Mouse (Mus musculus): ENCODE measurements at regions not wholly inside any gene's neighbourhood (a gene's known extent, or its start where the extent isn't known, plus 50 kb on each side); places are given as distances from the start of the nearest gene placed in this dataset.
"Not testable (repeated sequence)": the region's sequence is repeated elsewhere in the genome, so short reads cannot be mapped to it uniquely, and the experiment has no call there.

DNA sequence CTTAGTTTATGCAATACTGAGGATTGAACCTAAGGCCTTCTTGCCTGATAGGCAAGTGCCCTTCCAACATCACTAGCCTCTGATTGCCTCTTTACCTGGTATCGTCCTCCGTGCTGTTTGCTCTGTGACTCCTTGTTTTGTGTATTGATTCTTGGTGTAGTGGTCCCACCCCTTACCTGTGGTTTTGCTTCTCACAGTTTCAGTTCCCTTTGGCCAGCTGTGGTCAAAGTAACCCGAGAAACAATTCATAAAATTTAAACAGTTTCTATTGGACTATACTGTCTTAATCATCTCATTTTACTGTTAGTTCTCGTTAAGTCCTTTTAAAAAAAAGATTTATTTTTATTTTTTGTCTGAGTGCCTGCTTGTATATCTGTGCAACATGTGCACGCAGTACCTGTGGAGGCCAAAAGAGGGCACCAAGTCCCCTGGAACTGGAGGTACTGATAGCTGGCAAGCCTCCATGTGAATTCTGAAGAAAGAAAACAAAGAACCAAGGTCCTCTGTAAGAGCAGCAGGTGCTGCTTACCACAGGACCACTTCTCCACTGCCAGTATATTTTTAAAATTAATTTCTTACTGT lies 84.5 kb upstream of the C9orf72 start:
- Histone ChIP-seq H3K4me3 (ENCODE audit: low read depth, low read length) (no peak overlapping the region), H3K4me1 (replicated peaks; ENCODE audit: control insufficient read depth, insufficient read depth, low read length) (no peaks in the 10 kb centered on the region), H3K36me3 (ENCODE audit: control insufficient read depth, insufficient read depth, low read length) (no peaks in the 10 kb centered on the region), H3K4me2 (replicated peaks; ENCODE audit: low read depth, low read length) (no peak overlapping the region), H3K27ac (ENCODE audit: low read depth, low read length) (no peak overlapping the region), H3K27me3 (ENCODE audit: control insufficient read depth, insufficient read depth, low read length) (no peaks in the 10 kb centered on the region), H3K9me3 (ENCODE audit: control insufficient read depth, low read length) (no peaks in the 10 kb centered on the region), H3K9ac (ENCODE audit: low read depth, low read length) (no peak overlapping the region)
- whole genome bisulfite sequencing: 69% methylated on average over 5 of the region's 5 CpGs
- DNase-seq (ENCODE audit: low spot score): peak; percentile 55
- ATAC-seq (ENCODE audit: low FRiP score): peak; percentile 65; the same call in 1 of the 2 replicates

DNA sequence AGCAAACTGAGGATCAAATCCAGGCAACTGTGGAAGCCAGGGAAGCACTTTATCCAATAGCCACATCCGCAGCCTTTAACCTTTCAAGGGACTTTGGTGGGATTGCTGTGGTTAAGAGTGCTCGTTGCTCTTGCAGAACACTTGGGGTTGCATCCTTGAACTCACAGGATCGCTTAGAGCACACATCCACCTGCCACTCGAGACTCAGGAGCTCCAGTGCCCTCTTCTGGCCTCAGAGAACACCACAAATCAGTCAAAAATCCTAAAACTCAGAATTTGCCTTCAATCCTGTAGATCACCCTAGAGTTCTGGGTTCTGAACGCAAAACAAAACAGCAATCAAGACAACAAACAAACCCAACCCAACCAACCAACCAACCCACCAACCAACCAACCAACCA lies 82.2 kb upstream of the C9orf72 start:
- DNase-seq (ENCODE audit: low spot score) (no peak), ATAC-seq (ENCODE audit: low FRiP score) (no peak)
- Histone ChIP-seq H3K4me2 (replicated peaks; ENCODE audit: low read depth, low read length) (no peak overlapping the region), H3K4me1 (replicated peaks; ENCODE audit: control insufficient read depth, insufficient read depth, low read length) (no peaks in the 10 kb centered on the region), H3K4me3 (ENCODE audit: low read depth, low read length) (no peak overlapping the region), H3K9ac (ENCODE audit: low read depth, low read length) (no peak overlapping the region), H3K27me3 (ENCODE audit: control insufficient read depth, insufficient read depth, low read length) (no peaks in the 10 kb centered on the region), H3K27ac (ENCODE audit: low read depth, low read length) (no peak overlapping the region), H3K36me3 (ENCODE audit: control insufficient read depth, insufficient read depth, low read length) (no peaks in the 10 kb centered on the region), H3K9me3 (ENCODE audit: control insufficient read depth, low read length) (no peaks in the 10 kb centered on the region)
- 63% methylated on average over 5 of the region's 5 CpGs for WGBS

DNA sequence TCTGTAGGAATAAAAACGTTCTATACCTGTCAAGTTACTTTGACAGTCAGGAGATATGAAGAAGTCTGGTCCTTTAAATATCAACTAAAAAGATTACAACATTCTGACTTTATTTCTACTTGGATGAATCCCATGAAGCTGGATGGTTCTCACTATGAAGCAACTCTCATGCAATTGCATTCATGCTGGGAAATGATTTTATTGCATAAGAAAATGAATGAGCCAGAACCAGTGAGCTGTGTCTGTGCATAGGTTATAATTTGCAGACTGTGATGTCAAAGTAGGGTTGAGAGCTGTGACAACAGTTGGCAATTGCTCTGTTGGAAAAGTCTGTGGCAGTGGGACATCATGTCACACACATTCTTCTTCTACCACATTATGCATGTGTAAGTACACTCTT lies 79.2 kb upstream of the C9orf72 start:
- ATAC-seq (ENCODE audit: low FRiP score) (no peak), DNase-seq (ENCODE audit: low spot score) (no peak)
- WGBS: 78% methylated on average over 1 of the region's 1 CpGs
- Histone ChIP-seq H3K27ac (ENCODE audit: low read depth, low read length) (no peak overlapping the region), H3K36me3 (ENCODE audit: control insufficient read depth, insufficient read depth, low read length) (no peaks in the 10 kb centered on the region), H3K9ac (ENCODE audit: low read depth, low read length) (no peak overlapping the region), H3K4me1 (replicated peaks; ENCODE audit: control insufficient read depth, insufficient read depth, low read length) (no peaks in the 10 kb centered on the region), H3K4me2 (replicated peaks; ENCODE audit: low read depth, low read length) (no peak overlapping the region), H3K9me3 (ENCODE audit: control insufficient read depth, low read length) (no peaks in the 10 kb centered on the region), H3K4me3 (ENCODE audit: low read depth, low read length) (no peak overlapping the region), H3K27me3 (ENCODE audit: control insufficient read depth, insufficient read depth, low read length) (no peaks in the 10 kb centered on the region)

DNA sequence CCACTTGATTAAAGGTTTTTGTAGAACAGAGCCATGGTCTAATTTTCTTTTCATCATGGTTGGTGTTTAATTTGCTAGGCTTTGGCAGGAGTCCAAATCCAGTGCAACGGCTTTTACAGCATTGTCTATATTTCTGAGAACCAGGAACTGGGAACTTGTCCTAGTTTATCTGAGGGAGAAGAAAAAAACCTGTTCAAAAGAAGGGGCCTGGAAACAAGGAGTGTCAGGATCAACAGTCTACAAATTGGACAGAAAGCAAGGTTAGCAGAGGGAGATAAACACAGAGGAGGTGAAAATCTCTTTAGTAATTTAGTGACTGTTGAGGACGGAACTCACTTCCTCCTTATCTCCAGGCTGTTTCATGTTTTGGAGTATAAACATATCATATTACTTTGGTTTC lies 74.9 kb upstream of the C9orf72 start:
- Histone ChIP-seq H3K4me3 (ENCODE audit: low read depth, low read length) (no peak overlapping the region), H3K36me3 (ENCODE audit: control insufficient read depth, insufficient read depth, low read length) (no peaks in the 10 kb centered on the region), H3K9ac (ENCODE audit: low read depth, low read length) (no peak overlapping the region), H3K9me3 (ENCODE audit: control insufficient read depth, low read length) (no peaks in the 10 kb centered on the region), H3K4me2 (replicated peaks; ENCODE audit: low read depth, low read length) (no peak overlapping the region), H3K27ac (ENCODE audit: low read depth, low read length) (no peak overlapping the region), H3K27me3 (ENCODE audit: control insufficient read depth, insufficient read depth, low read length) (no peaks in the 10 kb centered on the region), H3K4me1 (replicated peaks; ENCODE audit: control insufficient read depth, insufficient read depth, low read length) (no peaks in the 10 kb centered on the region)
- WGBS: 77% methylated on average over 2 of the region's 2 CpGs
- ATAC-seq (ENCODE audit: low FRiP score): no peak
- no peak for DNase-seq (ENCODE audit: low spot score)

DNA sequence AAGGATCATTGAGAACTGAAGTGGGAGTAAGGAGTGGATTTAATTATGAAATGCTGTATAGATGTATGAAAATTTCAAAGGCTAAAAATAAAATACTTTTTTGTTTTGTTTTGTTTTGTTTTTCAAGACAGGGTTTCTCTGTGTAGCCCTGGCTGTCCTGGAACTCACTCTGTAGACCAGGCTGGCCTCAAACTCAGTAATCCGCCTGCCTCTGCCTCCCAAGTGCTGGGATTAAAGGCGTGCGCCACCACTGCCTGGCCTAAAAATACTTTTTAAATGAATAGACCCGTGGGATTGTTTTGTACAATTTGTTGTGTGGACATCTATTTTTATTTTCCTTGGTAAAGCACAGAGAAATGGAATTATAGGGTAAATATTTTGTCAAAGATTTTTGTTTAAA lies 74.4 kb upstream of the C9orf72 start:
- H3K9me3 ChIP-seq (ENCODE audit: control insufficient read depth, low read length): not testable (repeated sequence)

DNA sequence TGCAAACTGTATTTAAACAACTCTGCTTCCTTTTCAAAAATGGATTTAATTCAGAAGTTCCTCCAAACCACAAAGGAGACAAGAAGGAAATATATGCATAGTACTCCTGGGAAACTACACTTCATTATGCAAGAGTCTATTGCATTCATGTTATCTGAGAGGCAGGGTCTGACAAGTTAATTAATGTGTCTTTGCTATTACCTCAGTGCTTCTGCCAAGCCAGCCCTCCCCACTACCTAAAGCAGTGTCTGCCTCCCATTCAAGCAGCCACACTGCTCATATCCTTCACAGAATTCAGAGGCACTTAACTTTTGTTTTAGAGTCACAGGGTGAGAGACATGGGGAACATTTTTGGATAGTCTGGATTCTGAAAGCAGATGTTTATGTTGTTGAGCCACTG lies 58.6 kb upstream of the C9orf72 start:
- Histone ChIP-seq H3K4me1 (replicated peaks; ENCODE audit: control insufficient read depth, insufficient read depth, low read length) (no peaks in the 10 kb centered on the region), H3K9ac (ENCODE audit: low read depth, low read length) (no peak overlapping the region), H3K27me3 (ENCODE audit: control insufficient read depth, insufficient read depth, low read length) (no peaks in the 10 kb centered on the region), H3K36me3 (ENCODE audit: control insufficient read depth, insufficient read depth, low read length) (no peaks in the 10 kb centered on the region), H3K9me3 (ENCODE audit: control insufficient read depth, low read length) (no peaks in the 10 kb centered on the region), H3K27ac (ENCODE audit: low read depth, low read length) (no peak overlapping the region), H3K4me2 (replicated peaks; ENCODE audit: low read depth, low read length) (no peak overlapping the region), H3K4me3 (ENCODE audit: low read depth, low read length) (no peak overlapping the region)
- peak; percentile 7 for DNase-seq (ENCODE audit: low spot score)
- ATAC-seq (ENCODE audit: low FRiP score): peak; percentile 76

More for the DNA sequence above, 74.4 kb upstream of the C9orf72 start:
- ATAC-seq (ENCODE audit: low FRiP score); H3K4me1 ChIP-seq (replicated peaks; ENCODE audit: control insufficient read depth, insufficient read depth, low read length); H3K36me3 ChIP-seq (ENCODE audit: control insufficient read depth, insufficient read depth, low read length); H3K4me3 ChIP-seq (ENCODE audit: low read depth, low read length); DNase-seq (ENCODE audit: low spot score); H3K9ac ChIP-seq (ENCODE audit: low read depth, low read length); H3K27me3 ChIP-seq (ENCODE audit: control insufficient read depth, insufficient read depth, low read length); H3K4me2 ChIP-seq (replicated peaks; ENCODE audit: low read depth, low read length); H3K27ac ChIP-seq (ENCODE audit: low read depth, low read length): not testable (repeated sequence)
- WGBS: 91% methylated on average over 4 of the region's 4 CpGs
